Mouse (Mus musculus) lung, embryonic 15.5 days (tissue): ENCODE data around the gene Galt. TPM values are rescaled to one million over a fixed set of nuclear protein-coding genes. Genes with fewer than 3 reads are reported as not detected.

Source experiments
- ATAC-seq: fragments of 200-750 bp; cut with Nextera tagmentation; 2 replicates; pipeline ENCODE4 v1.8.0; 2017; ENCODE audit warnings: moderate number of reproducible peaks, borderline replicate concordance; ENCODE audit not compliant: low FRiP score, low TSS enrichment; ENCODE audit errors: extremely low read depth
- H3K27ac ChIP-seq: fragments of 300-500 bp; sonication (generic); 2 replicates; pipeline ENCODE4 v1.5.1; 2015; ENCODE audit warnings: moderate library complexity, mild to moderate bottlenecking, inconsistent platforms
- H3K27me3 ChIP-seq: fragments of 300-500 bp; sonication (generic); 2 replicates; pipeline ENCODE4 v1.6.1; 2015; ENCODE audit warnings: inconsistent platforms
- H3K36me3 ChIP-seq: fragments of 300-500 bp; sonication (generic); 2 replicates; pipeline ENCODE4 v1.6.1; 2015; ENCODE audit warnings: inconsistent platforms
- H3K4me1 ChIP-seq: fragments of 300-500 bp; sonication (generic); 2 replicates; pipeline ENCODE4 v1.6.1; 2015; ENCODE audit warnings: inconsistent platforms
- H3K4me2 ChIP-seq: fragments of 300-500 bp; sonication (generic); 2 replicates; pipeline ENCODE4 v1.6.1; 2015; ENCODE audit warnings: inconsistent platforms, mild to moderate bottlenecking, moderate library complexity
- H3K4me3 ChIP-seq: fragments of 300-500 bp; sonication (generic); 2 replicates; pipeline ENCODE4 v1.5.1; 2015; ENCODE audit warnings: mild to moderate bottlenecking, inconsistent platforms
- H3K9ac ChIP-seq: fragments of 300-500 bp; sonication (generic); 2 replicates; pipeline ENCODE4 v1.6.1; 2015; ENCODE audit warnings: inconsistent platforms
- H3K9me3 ChIP-seq: fragments of 300-500 bp; sonication (generic); 2 replicates; pipeline ENCODE4 v1.6.1; 2016; ENCODE audit warnings: inconsistent platforms
- WGBS: fragments of 180-500 bp; shearing (Covaris S2); methylation state at CpG from one replicate; pipeline ENCODE4 v1.1.7; 2015; 5-methylcytosine and 5-hydroxymethylcytosine counted together
- polyA plus RNA-seq: library from polyadenylated mRNA; unstranded; fragments of >200 nt; fragmentation: Nextera tagmentation; extraction: Ambion mirVana; gene quantifications from 2 replicates; pipeline ENCODE4 v1.2.1, GENCODE M21; 2015

Gene Galt
- polyA plus RNA-seq, 1 experiment from 2014 or later = 29.2 TPM

- no peak overlapping the region for H3K4me3 ChIP-seq
- H3K27ac ChIP-seq = no peak overlapping the region
- 74% methylated on average over 1 of the region's 1 CpGs for WGBS
- no peak overlapping the region for H3K4me2 ChIP-seq
- no peaks in the 10 kb centered on the region for H3K9me3 ChIP-seq
- no peaks in the 10 kb centered on the region for H3K27me3 ChIP-seq
- H3K9ac ChIP-seq = no peak overlapping the region
- no peak for ATAC-seq
- no peaks in the 10 kb centered on the region for H3K36me3 ChIP-seq
- peaks cover 11% of the 10 kb centered on the region for H3K4me1 ChIP-seq
Measured at GRCm38 (mm10) chr4:41745021-41745420, 10.0 kb upstream of the Galt start.

DNA sequence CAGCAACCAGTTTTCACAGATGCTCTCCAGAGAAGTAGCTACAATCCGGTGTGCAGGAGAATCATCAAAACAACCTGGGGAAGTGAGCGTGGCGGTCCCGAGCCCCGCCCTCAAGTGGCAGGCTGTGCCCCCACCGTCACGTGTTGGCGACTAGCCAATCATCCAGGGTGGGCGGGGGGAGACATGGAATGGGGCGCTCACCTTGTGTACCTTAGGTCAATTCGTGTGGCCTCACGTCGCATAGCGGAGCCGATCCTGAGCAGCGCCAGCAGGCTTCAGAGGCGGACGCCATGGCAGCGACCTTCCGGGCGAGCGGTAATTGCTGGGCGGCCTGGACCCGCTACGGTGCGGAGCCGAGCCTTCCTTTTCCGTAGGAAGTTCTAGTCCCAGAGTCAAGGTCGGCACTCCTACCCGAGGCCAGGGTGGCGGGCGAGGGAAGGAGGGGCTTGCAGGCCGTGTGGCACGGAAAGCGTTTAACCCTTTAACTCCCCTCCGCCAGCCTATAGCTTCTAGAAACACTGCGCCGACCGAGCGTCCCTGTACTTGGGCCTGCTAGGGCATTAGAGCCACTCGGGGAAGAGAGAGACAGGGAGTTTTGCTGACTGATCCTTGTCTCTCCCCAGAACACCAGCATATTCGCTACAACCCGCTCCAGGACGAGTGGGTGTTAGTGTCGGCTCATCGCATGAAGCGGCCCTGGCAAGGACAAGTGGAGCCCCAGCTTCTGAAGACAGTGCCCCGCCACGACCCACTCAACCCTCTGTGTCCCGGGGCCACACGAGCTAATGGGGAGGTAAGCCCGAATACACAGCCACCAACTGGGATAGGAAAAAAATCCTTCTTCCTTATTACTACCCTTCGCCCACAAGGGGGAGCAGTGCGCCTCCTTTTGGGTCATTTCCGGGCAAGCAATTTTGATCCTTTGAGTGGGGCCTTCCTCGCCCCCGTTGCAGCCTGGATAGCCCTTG is 594 bp downstream of the Galt start, which contains the start of gene Sigmar1:
Sigmar1 (minus strand) TSS at position 820 of the 968 bp plus-strand sequence.
- peak; percentile 57 for ATAC-seq
- H3K36me3 ChIP-seq = 0 out of 2 replicates have a peak, but pooled peaks cover 6% of the 10 kb centered on the region
- H3K4me3 ChIP-seq = peak within 1 kb of the TSS; percentile 56
- H3K4me1 ChIP-seq = peaks cover 28% of the 10 kb centered on the region
- H3K9me3 ChIP-seq = no peaks in the 10 kb centered on the region
- peak within 1 kb of the TSS; percentile 60 for H3K9ac ChIP-seq
- H3K27me3 ChIP-seq = no peaks in the 10 kb centered on the region
- H3K4me2 ChIP-seq = peak within 1 kb of the TSS; percentile 82
- H3K27ac ChIP-seq = peak within 1 kb of the TSS; percentile 90
- WGBS = 0% methylated on average over 57 of the region's 57 CpGs

DNA sequence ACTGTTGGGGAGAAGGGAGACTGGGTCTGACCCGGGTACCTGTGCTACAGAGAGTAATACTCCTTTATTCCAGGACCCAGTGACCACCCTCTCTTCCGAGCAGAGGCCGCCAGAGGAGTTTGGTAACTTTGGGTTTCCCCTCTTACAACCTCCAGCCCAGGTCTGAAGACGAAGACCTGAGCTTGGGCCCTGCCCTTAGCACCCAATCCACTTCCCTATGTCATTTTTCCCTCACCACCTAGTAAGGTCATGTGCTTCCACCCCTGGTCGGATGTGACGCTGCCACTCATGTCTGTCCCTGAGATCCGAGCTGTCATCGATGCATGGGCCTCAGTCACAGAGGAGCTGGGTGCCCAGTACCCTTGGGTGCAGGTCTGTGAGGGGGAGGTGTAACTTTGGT is 1.4 kb downstream of the Galt start:
- 0 out of 2 replicates have a peak, but pooled peaks cover 6% of the 10 kb centered on the region for H3K36me3 ChIP-seq
- H3K4me3 ChIP-seq = peak overlapping the region; percentile 56
- 72% methylated on average over 8 of the region's 8 CpGs for WGBS
- H3K27ac ChIP-seq = no peak overlapping the region
- H3K27me3 ChIP-seq = no peaks in the 10 kb centered on the region
- no peak for ATAC-seq
- H3K4me1 ChIP-seq = peaks cover 36% of the 10 kb centered on the region
- no peaks in the 10 kb centered on the region for H3K9me3 ChIP-seq
- H3K4me2 ChIP-seq = peak overlapping the region; percentile 82
- peak overlapping the region; percentile 60 for H3K9ac ChIP-seq

DNA sequence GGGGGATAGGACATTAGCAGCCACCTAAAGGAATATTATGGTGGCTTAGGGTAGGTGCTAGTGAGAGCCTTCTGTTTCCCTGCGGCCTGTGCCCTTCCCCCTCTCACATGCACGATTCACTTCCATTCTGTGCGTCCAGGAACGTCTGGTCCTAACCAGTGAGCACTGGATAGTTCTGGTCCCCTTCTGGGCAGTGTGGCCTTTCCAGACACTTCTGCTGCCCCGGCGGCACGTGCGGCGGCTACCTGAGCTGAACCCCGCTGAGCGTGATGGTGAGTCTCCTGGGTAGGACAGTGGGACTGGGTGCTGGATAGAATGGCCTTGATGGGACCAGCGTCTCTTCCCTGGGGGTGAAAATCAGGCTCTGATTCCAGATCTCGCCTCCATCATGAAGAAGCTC is 2.3 kb downstream of the Galt start:
- H3K27me3 ChIP-seq = no peaks in the 10 kb centered on the region
- H3K36me3 ChIP-seq = 0 out of 2 replicates have a peak, but pooled peaks cover 6% of the 10 kb centered on the region
- H3K4me1 ChIP-seq = peaks cover 45% of the 10 kb centered on the region
- no peak overlapping the region for H3K27ac ChIP-seq
- WGBS = 90% methylated on average over 13 of the region's 13 CpGs
- no peaks in the 10 kb centered on the region for H3K9me3 ChIP-seq
- H3K4me3 ChIP-seq = no peak overlapping the region
- no peak overlapping the region for H3K4me2 ChIP-seq
- no peak overlapping the region for H3K9ac ChIP-seq
- ATAC-seq = no peak

GRCm38 (mm10) chr4:41758021-41758420 is 3.0 kb downstream of the Galt start:
- H3K27me3 ChIP-seq = no peaks in the 10 kb centered on the region
- WGBS = 69% methylated on average over 11 of the region's 11 CpGs
- H3K4me1 ChIP-seq = peaks cover 51% of the 10 kb centered on the region
- no peaks in the 10 kb centered on the region for H3K9me3 ChIP-seq
- no peak overlapping the region for H3K9ac ChIP-seq
- no peak overlapping the region for H3K27ac ChIP-seq
- no peak for ATAC-seq
- no peak overlapping the region for H3K4me2 ChIP-seq
- no peak overlapping the region for H3K4me3 ChIP-seq
- H3K36me3 ChIP-seq = 0 out of 2 replicates have a peak, but pooled peaks cover 6% of the 10 kb centered on the region

DNA sequence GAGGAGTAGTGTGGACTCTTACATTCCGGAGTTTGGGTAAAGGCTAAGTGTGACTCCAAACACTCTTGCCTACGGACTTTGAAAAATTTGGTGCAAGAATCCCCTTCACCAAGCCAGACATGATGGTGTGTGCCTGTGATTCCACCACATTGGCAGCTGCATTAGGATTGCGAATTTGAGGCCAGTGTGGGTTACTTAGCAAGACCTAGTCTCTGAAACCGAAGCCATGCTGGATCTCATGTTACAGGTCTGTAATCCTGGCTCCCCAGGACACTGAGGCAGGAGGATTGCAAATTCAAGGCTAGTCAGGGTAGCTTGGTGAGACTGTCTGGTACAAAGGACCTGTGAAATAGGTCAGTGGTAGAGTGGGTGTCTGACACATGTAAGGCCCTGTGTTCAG is 3.7 kb downstream of the Galt start:
- Histone ChIP-seq H3K9me3 (no peaks in the 10 kb centered on the region), H3K27me3 (no peaks in the 10 kb centered on the region), H3K27ac (peak overlapping the region; percentile 90; the same call in 1 of the 2 replicates), H3K4me1 (peaks cover 51% of the 10 kb centered on the region), H3K4me2 (no peak overlapping the region), H3K4me3 (no peak overlapping the region), H3K36me3 (0 out of 2 replicates have a peak, but pooled peaks cover 6% of the 10 kb centered on the region), H3K9ac (no peak overlapping the region)
- no peak for ATAC-seq
- 84% methylated on average over 4 of the region's 4 CpGs for WGBS

DNA sequence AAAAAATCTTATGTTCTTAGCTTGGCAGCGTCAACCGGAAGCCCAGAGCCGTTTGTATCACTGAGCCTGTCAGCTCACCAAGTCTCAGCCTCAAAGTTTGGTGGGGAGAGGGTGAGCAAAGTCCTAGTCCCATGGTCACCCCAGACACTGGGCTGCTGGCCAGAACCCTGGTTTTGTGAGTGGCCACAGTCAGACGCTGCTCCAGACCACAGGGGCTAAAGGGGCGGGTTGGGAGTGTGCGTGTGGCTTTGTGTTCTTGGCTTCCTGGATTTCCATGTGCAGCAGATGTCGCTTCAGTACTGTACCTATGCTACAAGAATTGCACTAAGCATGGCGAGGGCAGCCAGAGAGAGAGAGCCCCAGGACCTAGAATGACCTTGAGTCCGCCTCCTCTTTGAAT is 4.2 kb downstream of the Galt start:
- H3K4me2 ChIP-seq = no peak overlapping the region
- H3K9me3 ChIP-seq = no peaks in the 10 kb centered on the region
- WGBS = 66% methylated on average over 9 of the region's 9 CpGs
- peak overlapping the region; percentile 90; the same call in 1 of the 2 replicates for H3K27ac ChIP-seq
- 0 out of 2 replicates have a peak, but pooled peaks cover 6% of the 10 kb centered on the region for H3K36me3 ChIP-seq
- H3K9ac ChIP-seq = no peak overlapping the region
- ATAC-seq = no peak
- H3K27me3 ChIP-seq = no peaks in the 10 kb centered on the region
- H3K4me1 ChIP-seq = peaks cover 51% of the 10 kb centered on the region
- H3K4me3 ChIP-seq = no peak overlapping the region

GRCm38 (mm10) chr4:41759656-41760287 is 4.7 kb downstream of the Galt start:
- ATAC-seq = no peak
- H3K4me3 ChIP-seq = peak overlapping the region; percentile 49
- no peaks in the 10 kb centered on the region for H3K27me3 ChIP-seq
- peaks cover 49% of the 10 kb centered on the region for H3K4me1 ChIP-seq
- H3K27ac ChIP-seq = peak overlapping the region; percentile 90
- 20% methylated on average over 6 of the region's 6 CpGs for WGBS
- H3K9ac ChIP-seq = peak overlapping the region; percentile 51
- H3K9me3 ChIP-seq = no peaks in the 10 kb centered on the region
- H3K36me3 ChIP-seq = 0 out of 2 replicates have a peak, but pooled peaks cover 6% of the 10 kb centered on the region
- peak overlapping the region; percentile 64 for H3K4me2 ChIP-seq

DNA sequence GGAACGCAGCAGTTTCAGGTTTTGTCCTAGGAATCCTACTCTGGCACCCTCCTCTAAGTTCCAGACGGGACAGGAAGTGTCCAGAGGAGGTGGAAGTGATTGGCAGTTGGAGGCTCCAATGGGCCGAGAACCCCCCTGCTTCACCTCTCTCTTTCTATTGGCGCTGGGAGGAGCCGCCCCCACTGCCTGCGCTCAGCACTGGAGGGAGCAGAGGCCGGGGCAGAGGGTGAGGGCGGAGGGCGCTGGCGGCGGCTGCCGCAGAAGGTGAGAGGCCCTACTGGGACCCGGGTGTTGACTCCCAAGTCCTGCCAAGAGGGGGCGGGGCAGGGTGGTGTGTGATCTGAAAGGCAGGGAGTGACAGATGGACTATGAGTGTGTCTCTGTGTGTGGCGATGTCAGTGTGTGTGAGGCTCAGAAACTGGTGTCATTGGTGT is 5.3 kb downstream of the Galt start:
- Histone ChIP-seq H3K9me3 (no peaks in the 10 kb centered on the region), H3K4me3 (peak overlapping the region; percentile 49), H3K4me1 (peaks cover 46% of the 10 kb centered on the region), H3K27ac (peak overlapping the region; percentile 90), H3K9ac (peak overlapping the region; percentile 51), H3K27me3 (no peaks in the 10 kb centered on the region), H3K4me2 (peak overlapping the region; percentile 64), H3K36me3 (0 out of 2 replicates have a peak, but pooled peaks cover 6% of the 10 kb centered on the region)
- WGBS = 0% methylated on average over 15 of the region's 15 CpGs
- ATAC-seq = peak; percentile 90

- H3K36me3 ChIP-seq = 0 out of 2 replicates have a peak, but pooled peaks cover 6% of the 10 kb centered on the region
- peak overlapping the region; percentile 51 for H3K9ac ChIP-seq
- 46% methylated on average over 4 of the region's 4 CpGs for WGBS
- peaks cover 46% of the 10 kb centered on the region for H3K4me1 ChIP-seq
- no peaks in the 10 kb centered on the region for H3K27me3 ChIP-seq
- H3K4me2 ChIP-seq = peak overlapping the region; percentile 64
- H3K27ac ChIP-seq = peak overlapping the region; percentile 90
- peak overlapping the region; percentile 49 for H3K4me3 ChIP-seq
- ATAC-seq = peak; percentile 23; the same call in 1 of the 2 replicates
- no peaks in the 10 kb centered on the region for H3K9me3 ChIP-seq
Measured at GRCm38 (mm10) chr4:41760911-41761310, 5.9 kb downstream of the Galt start.

GRCm38 (mm10) chr4:41761680-41762079 is 6.7 kb downstream of the Galt start:
- no peak for ATAC-seq
- H3K27me3 ChIP-seq = no peaks in the 10 kb centered on the region
- H3K4me3 ChIP-seq = peak overlapping the region; percentile 49
- peak overlapping the region; percentile 90 for H3K27ac ChIP-seq
- H3K36me3 ChIP-seq = 0 out of 2 replicates have a peak, but pooled peaks cover 6% of the 10 kb centered on the region
- peak overlapping the region; percentile 64 for H3K4me2 ChIP-seq
- H3K9me3 ChIP-seq = no peaks in the 10 kb centered on the region
- H3K9ac ChIP-seq = peak overlapping the region; percentile 51; the same call in 1 of the 2 replicates
- peaks cover 39% of the 10 kb centered on the region for H3K4me1 ChIP-seq
